Mouse (Mus musculus): Measurements from ENCODE around the gene Krt7.

Gene Krt7

DNA sequence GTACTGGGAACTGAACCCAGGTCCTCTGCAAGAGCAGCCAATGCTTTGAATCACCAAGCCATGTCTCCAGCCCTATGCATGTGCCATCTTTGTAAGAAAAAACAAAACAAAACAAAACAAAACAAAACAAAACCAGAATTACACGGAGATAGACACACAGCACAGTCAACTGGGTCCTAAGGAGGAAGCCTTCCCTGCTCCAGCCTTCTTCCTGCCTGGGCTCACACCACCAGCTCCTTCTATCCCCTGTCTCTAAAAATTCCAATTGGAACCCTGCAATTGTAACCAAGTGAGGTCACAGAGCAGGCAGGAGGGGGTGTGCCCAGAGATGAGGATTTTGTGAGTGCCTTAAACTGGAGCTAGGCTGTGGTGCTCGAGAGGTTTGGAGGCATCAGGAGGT lies 36.6 kb downstream of the Krt7 start, which contains the start of gene Krt88:
Gene Krt88 (plus strand): TSS at position 301 of the 400 bp plus-strand sequence.
- no peak for DNase-seq

DNA sequence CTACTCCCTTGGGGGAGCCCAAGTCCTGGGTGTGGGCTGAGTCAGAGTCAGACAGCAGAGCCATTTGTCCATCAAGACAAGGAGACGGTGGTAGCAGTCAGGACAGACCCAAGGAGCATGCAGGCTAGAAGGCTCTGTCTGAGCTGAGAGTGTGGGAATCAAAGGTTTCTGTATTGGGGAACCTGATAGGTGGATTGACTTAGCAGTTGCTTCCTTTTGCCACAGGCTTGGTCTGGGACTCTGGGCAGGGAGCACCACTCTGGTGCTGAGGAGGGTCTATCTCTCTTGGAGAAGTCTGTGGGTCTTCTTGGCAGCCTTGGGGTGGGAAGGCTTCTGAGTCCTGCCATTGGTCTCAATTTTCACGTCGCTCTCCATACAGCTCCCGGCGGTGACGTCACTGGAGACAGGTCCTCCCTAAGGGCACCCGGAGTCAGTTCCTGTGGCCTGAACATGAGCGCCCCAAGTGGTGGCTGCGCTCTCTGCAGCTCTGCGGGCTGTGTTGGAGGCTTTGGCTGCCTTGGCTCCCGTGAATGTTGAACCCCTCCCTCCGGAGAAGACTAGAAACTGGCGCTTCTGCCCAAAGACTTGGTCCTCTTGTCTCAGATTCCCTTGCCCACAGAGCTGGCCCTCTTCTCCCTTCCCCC lies 42.4 kb downstream of the Krt7 start:
- DNase-seq: peak; percentile 68

DNA sequence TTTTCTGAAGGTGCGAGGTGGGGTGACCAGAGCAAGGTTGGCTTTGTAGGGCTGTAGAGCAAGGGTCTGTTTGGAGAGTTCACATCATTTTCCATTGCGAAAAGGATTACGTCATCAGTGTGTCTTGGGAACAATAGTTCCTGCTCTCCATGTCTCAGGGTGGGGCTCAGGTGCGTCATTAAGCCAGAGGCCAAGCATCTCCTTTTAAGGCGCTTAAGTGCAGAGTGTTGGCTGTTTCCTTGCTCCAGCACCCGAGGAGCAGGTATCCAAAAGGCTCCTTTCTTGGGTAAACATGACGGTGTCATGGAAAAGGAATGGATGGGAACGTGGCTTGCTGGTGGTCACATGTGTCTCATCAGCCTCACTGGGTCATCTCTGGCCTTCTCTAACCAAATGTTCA lies 43.9 kb downstream of the Krt7 start:
- DNase-seq: no peak

DNA sequence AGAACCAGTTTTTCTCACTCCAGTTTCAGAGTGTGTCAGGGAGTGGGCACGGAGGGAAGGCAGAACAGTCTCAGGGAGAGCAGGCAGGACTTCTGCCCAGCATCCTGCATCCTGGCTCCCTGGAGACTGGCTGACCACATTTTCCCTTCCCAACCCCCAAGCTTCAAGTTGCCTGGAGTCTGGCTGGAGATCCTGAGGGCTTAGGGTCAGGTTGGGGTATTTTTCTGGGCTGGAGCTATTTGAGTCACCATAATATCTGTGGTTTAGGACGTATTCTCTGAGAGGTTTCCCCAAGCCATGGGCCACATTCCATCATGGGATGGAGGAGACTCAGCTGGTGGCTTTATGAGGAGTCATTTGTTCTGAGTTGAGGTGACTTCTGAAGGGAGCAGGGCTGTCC lies 44.4 kb downstream of the Krt7 start:
- DNase-seq: no peak

DNA sequence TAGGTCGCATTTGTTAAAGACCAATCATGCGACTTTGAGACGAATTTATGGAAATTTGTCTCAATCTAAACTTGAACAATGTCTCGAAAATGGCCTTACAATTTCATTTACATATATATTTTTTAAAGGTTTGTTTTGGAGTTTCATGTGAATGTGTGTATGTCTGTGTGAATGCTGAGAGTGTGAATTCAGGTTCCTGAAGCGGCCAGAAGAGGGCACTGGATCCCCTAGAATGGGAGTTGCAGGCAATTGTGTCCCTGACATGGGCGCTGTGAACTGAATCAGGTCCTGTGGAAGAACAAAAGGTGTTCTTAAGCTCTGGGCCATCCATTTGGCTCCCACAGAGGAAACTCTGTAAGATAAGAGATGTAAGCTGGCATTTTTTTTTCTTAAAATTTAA lies 45.0 kb downstream of the Krt7 start:
- no peak for DNase-seq

DNA sequence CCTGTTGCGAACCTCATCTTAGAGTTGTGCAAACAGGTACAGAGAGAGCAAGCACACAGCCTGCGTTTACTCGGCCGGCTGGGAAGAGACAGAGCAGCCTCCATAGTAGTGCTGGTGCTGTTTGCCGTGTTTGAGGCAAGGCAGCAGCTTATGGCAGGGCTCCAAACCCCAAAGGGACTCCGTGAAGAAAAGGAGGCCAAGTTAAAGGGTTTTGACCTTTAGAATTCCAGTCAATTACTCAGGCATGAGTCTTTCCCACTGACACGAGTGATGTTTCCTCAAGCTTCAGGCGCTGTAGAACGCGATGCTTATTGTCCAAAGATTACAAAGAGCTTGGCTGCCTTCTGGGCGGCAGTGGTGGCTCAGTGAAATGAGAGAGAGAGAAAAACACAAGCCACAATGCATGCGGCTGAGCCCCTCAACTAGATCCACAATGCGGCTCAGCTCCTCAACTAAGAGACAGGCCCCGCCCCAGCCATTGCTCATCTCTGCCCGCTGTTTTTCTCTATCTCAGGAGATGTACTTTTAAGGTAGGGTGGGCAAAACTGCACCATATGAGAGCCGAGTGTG lies 47.6 kb downstream of the Krt7 start:
- peak; percentile 5 for DNase-seq

DNA sequence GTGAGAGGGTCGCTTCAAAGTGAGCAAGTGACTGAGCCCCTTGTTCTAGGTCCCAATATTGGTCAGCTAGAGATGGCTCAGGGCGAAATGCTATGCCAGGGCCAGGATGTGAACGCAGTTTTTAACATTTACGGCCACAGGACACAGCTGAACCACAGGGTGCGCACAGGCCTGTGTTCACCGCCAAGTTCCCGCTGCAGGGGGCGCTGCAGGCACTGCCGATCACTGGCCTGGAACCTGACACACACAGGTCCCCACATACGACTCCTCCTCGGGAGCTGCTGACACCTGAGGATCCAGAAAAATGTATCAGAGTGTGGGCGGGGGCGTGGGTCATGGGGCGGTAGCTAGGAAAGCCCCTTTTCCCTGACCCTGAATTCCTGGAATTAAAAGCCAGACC lies 48.4 kb downstream of the Krt7 start:
- no peak for DNase-seq

DNA sequence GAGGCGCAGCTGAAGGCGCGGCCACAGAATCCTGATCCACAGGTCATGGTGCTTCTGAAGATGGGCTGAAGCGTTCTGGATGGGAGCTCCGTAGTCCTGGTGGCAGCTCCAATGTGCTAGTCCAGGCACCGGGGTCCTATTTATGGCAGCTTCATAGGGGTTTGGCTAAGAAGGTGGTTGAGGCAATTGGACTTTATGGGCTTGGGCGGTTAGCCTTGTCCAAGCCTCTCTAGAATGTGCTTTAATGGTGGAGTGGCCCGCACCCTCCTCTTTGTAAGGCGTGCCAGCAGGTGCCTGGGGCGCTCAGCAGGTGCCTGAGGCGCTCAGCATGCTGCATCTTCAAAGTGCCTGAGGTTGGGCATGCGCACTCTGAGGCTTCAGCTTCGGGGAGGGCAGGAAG lies 52.8 kb downstream of the Krt7 start, which contains the start of gene Krt81:
Gene Krt81 (minus strand): TSS at position 101 of the 400 bp plus-strand sequence.
- no peak for DNase-seq

DNA sequence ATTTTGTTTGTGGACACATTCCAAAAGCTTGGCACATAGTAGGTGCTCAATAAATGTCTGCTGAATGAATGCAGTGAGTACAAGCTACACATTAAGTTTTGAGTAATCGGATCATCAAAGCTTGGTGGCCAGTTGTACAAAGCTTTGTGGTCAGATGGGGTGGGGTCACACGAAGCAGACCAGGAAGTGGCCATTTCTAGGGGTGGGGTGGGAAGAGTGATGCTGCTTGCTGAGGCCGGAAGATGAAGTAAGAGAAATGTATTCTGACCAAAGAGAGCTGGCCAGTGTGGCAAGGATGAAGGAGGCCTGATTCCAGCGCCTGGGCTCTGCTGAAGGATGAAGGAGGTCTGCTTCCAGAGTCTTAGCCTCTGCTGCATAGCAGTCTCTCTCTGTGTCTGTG lies 58.2 kb downstream of the Krt7 start:
- no peak for DNase-seq

DNA sequence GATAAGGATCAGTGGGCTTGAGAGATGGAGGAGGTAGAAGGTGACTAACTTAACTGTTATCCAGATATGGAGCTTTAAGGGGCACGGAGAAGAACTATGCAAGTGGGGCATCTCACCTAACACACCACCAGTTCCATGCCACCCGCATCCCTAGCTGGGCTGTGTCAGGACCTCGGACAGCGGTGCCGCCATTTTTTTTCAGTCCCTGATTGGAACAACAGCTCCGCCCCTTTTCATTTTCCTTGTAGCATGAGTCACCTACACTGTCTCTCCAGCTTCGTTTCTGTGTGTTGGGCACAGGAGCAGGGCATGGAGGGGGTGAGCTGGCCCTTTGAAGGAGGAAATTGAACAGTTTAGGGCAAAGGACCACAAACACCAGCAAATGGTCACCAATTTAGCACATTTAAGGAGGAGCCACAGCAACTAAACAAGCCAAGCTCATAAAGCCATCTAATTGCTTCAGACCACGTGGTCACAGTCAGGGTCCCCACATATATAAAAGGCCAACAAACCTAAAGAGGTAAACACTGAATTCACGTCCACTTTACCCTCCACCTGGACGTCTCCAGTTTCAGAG lies 62.2 kb downstream of the Krt7 start, which contains the start of gene Krt86:
Gene Krt86 (plus strand): TSS at position 527 of the 577 bp plus-strand sequence.
- DNase-seq: no peak

DNA sequence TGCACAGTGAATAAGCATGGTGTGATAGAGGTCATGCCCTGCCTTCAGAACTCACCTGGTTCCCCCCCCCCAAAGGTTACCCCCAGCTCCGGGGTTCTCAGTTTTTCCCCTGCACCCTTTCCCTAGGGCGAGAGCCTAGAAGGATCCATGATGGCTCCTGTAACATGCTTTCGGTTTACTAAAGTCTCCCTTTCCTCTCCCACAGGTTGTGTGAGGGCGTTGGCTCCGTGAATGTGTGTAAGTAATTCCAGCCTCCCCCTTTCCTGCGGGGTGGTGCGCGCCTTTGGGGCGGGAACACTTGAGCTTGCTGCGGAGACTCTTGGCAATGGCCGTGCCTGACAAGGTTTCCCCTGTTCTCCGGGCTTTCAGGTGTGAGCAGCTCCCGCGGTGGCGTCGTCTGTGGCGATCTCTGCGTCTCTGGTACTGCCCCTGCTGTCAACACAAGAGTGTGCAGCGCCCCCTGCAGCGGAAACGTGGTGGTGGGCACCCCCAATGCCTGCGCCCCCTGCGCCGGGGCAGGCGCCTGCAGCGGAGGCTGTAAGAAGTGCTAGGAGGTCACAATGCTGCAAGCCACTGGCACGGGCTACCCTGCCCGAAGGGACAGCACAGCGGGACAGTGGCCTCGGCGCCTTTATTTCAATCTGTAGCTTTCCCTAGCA lies 68.3 kb downstream of the Krt7 start:
- DNase-seq: peak; percentile 12

DNA sequence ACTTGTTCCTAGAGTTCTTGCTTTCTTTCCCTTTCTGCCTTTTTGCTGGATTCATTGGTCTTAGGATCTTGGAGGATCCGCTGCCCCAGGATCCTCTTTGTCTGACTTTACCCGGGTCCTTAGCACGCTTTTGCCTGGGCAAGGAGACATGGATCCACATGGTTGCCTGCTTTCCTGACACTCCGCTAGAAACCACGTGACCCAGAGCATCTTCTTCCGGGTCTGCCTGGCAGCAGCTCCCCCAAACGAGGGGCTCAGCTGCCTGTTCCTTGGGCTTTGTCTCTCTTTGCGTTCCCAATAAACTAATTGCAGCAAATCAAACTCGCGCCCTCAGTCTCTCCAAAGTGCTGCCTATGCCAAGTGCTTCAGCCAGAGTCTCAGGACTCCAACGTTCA lies 68.8 kb downstream of the Krt7 start:
- DNase-seq: no peak
